Mouse (Mus musculus) hindbrain, embryonic 10.5 days (tissue): ENCODE measurements at regions not wholly inside any gene's neighbourhood (a gene's known extent, or its start where the extent isn't known, plus 50 kb on each side); places are given as distances from the start of the nearest gene placed in this dataset.

Source experiments
- DNase-seq: peaks from one replicate; pipeline ENCODE4 v3.0.0-alpha.2; 2017; ENCODE audit warnings: low spot score
- H3K27ac ChIP-seq: fragments of 300-500 bp; sonication (generic); 2 replicates; pipeline ENCODE4 v1.5.1; 2016; ENCODE audit warnings: mild to moderate bottlenecking, moderate library complexity
- H3K27me3 ChIP-seq: fragments of 300-500 bp; sonication (generic); 2 replicates; pipeline ENCODE4 v1.6.1; 2016; ENCODE audit warnings: mild to moderate bottlenecking; ENCODE audit not compliant: poor library complexity, insufficient read depth, severe bottlenecking
- H3K36me3 ChIP-seq: fragments of 300-500 bp; sonication (generic); 2 replicates; pipeline ENCODE4 v1.6.1; 2016; ENCODE audit warnings: mild to moderate bottlenecking, moderate library complexity
- H3K4me1 ChIP-seq: fragments of 300-500 bp; sonication (generic); replicated peaks from 2 replicates; pipeline ENCODE4 v1.6.1; 2016; ENCODE audit warnings: mild to moderate bottlenecking
- H3K4me3 ChIP-seq: fragments of 300-500 bp; sonication (generic); 2 replicates; pipeline ENCODE4 v1.5.1; 2016; ENCODE audit warnings: mild to moderate bottlenecking, moderate library complexity
- H3K9me3 ChIP-seq: fragments of 300-500 bp; sonication (generic); 2 replicates; pipeline ENCODE4 v1.6.1; 2016; ENCODE audit warnings: mild to moderate bottlenecking, moderate library complexity
- WGBS: fragments of 180-500 bp; shearing (Covaris S2); methylation state at CpG from one replicate; pipeline ENCODE4 v1.1.7; 2016; 5-methylcytosine and 5-hydroxymethylcytosine counted together

GRCm38 (mm10) chr1:39047316-39047715 is 61.9 kb downstream of the Pdcl3 start:
- 93% methylated on average over 6 of the region's 6 CpGs for WGBS

GRCm38 (mm10) chr1:39057304-39057703 is 71.9 kb downstream of the Pdcl3 start:
- Histone ChIP-seq H3K36me3 (no peaks in the 10 kb centered on the region), H3K27me3 (no peaks in the 10 kb centered on the region), H3K4me1 (no peaks in the 10 kb centered on the region), H3K4me3 (no peak overlapping the region), H3K9me3 (no peaks in the 10 kb centered on the region), H3K27ac (no peak overlapping the region)
- WGBS, result 72% methylated on average over 6 of the region's 6 CpGs
- DNase-seq, result no peak

More at GRCm38 (mm10) chr1:39047316-39047715, 61.9 kb downstream of the Pdcl3 start:
- DNase-seq, result no peak
- Histone ChIP-seq H3K4me3 (no peak overlapping the region), H3K36me3 (no peaks in the 10 kb centered on the region), H3K9me3 (peaks cover 14% of the 10 kb centered on the region), H3K4me1 (peaks cover 12% of the 10 kb centered on the region), H3K27ac (no peak overlapping the region), H3K27me3 (no peaks in the 10 kb centered on the region)

- no peaks in the 10 kb centered on the region for H3K4me1 ChIP-seq
- no peaks in the 10 kb centered on the region for H3K36me3 ChIP-seq
- no peak overlapping the region for H3K4me3 ChIP-seq
- no peak overlapping the region for H3K27ac ChIP-seq
- no peaks in the 10 kb centered on the region for H3K9me3 ChIP-seq
- DNase-seq, result no peak
- H3K27me3 ChIP-seq, result no peaks in the 10 kb centered on the region
- WGBS, result 92% methylated on average over 6 of the region's 6 CpGs
These were observed 77.1 kb downstream of the Pdcl3 start for GRCm38 (mm10) chr1:39062509-39062908.

DNA sequence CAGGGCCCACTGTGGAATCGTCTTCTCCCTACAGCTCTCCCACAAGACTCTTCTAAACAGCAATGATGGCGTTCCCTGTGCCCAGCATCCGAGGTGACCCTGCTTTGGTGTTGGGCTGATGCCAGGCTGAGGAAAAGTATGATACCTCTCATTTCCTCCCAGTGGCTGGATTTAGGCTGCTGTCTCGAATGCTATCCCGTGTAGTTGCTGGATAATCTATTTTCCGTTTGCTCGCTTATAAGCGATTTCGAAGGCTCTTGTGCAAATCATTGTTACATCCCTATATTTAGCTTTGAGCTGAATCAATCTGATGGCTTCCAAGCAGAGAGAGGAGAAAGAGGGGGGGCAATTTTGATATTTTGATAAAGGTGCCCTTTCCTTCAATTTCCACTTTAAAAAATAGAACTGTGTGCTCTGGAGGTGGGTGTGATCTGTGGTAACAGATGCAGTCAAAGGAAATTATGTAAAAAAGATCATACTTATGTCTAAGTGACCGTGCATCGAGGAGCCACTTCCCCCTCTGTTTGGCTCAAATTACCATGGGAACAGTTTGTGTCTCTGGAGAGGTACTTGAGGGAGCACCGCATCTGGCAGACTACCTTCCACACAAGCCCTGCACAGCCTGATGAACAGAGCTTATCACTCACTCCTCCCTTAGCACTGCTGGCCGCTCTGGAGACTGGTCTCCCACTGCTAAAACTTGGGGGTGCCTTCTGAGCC is 78.4 kb downstream of the Pdcl3 start:
- no peak for DNase-seq

GRCm38 (mm10) chr1:39064781-39065180 is 79.4 kb downstream of the Pdcl3 start:
- Histone ChIP-seq H3K4me3 (no peak overlapping the region), H3K36me3 (no peaks in the 10 kb centered on the region), H3K4me1 (peaks cover 5% of the 10 kb centered on the region; the same call in 1 of the 2 replicates), H3K9me3 (no peaks in the 10 kb centered on the region), H3K27me3 (no peaks in the 10 kb centered on the region), H3K27ac (no peak overlapping the region)
- no peak for DNase-seq
- WGBS, result 85% methylated on average over 3 of the region's 3 CpGs

More for the DNA sequence above, 78.4 kb downstream of the Pdcl3 start:
- Histone ChIP-seq H3K27ac (no peak overlapping the region), H3K36me3 (no peaks in the 10 kb centered on the region), H3K4me3 (no peak overlapping the region), H3K27me3 (no peaks in the 10 kb centered on the region), H3K9me3 (no peaks in the 10 kb centered on the region), H3K4me1 (no peaks in the 10 kb centered on the region)
- 81% methylated on average over 13 of the region's 13 CpGs for WGBS

DNA sequence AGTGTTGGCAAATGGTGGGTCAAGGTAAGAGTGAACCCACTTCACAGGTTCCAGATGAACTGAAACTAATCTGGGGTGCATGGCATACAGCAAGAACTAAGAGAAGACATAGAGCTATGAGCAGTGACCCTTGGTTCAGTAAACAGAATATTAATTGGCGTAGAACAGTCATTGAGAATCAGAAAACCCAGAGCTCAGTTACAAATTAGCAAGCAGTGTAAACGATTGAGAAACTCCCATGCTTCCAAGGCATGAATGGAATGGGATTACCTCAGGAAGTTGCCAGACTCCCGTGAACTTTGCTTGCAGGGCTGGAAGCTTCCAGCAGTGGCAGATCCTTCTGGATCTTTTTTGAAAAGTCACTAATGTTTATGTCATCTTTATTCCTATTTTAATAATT is 82.5 kb downstream of the Pdcl3 start:
- Histone ChIP-seq H3K36me3 (no peaks in the 10 kb centered on the region), H3K27me3 (no peaks in the 10 kb centered on the region), H3K9me3 (no peaks in the 10 kb centered on the region), H3K4me3 (no peak overlapping the region), H3K4me1 (peaks cover 5% of the 10 kb centered on the region; the same call in 1 of the 2 replicates), H3K27ac (no peak overlapping the region)
- 74% methylated on average over 3 of the region's 3 CpGs for WGBS
- no peak for DNase-seq

DNA sequence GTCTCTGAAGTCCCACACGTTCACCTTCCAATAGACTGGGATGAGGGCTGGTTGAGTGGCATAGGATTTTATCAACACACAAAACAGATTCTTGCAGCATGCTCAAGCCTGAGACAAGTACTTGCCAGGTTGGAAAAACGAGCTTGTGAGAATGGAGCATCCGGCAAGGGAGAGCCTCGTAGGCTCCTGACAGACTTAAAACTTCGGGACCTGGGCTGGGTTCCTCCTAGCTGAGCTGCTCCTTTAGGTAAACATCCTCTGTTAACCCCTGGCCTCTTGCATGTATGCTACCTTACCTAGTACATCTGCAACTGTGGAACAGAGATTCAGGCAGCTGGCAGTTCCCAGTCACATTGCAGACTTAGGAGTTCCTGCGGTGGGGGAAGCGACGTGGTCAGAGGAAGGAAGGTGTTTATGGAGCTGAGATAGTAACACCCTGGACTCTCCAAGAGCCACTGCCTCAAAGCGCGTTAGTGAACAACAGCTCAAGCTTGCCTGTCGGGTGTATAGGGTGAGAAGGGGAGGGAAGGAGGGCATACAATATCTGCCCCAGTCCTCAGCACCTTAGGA is 83.8 kb downstream of the Pdcl3 start:
- WGBS, result 73% methylated on average over 11 of the region's 11 CpGs
- Histone ChIP-seq H3K4me3 (no peak overlapping the region), H3K9me3 (no peaks in the 10 kb centered on the region), H3K36me3 (no peaks in the 10 kb centered on the region), H3K27me3 (no peaks in the 10 kb centered on the region), H3K27ac (no peak overlapping the region), H3K4me1 (peaks cover 5% of the 10 kb centered on the region; the same call in 1 of the 2 replicates)
- DNase-seq, result no peak

DNA sequence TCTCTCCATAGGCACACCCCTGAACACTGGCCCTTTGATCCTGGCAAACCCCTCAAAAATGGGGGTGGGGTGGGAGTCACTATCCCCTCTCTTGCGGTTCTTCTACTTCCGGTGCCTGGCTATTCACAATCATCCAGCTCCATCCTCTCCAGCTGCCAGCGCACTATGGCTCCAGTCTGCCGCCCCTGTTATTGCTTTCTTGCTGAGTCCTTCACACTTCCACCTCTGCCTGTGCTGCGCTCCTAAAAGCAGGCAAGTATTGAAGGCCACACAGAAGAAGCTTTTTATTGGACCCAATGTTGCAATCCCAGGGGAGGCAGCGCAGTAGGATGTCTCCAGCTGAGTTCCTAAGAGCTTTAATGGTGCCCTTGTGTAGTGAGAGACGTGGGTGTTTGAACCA is 84.3 kb downstream of the Pdcl3 start:
- no peaks in the 10 kb centered on the region for H3K27me3 ChIP-seq
- DNase-seq, result no peak
- H3K9me3 ChIP-seq, result no peaks in the 10 kb centered on the region
- H3K4me1 ChIP-seq, result peaks cover 5% of the 10 kb centered on the region; the same call in 1 of the 2 replicates
- H3K36me3 ChIP-seq, result no peaks in the 10 kb centered on the region
- H3K4me3 ChIP-seq, result no peak overlapping the region
- H3K27ac ChIP-seq, result no peak overlapping the region
- 73% methylated on average over 7 of the region's 7 CpGs for WGBS

DNA sequence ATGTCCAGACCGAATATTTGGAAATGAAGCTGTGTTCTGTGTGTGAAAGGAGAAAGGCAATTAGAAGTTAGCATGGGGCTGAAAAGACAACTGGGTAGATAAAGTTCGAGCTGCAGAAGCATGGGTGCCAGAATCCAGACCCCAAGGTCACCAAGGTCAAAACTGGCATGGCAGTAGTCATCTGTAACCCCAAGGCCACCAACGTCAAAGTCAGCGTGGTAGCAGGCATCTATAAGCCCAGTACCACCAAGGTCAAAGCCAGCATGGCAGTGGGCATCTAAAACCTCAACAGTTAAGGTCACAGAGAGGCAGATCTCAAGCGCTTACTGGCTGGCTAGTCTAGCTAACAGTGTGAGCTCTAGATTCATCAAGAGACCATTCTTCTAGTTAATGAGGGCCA is 90.6 kb downstream of the Pdcl3 start:
- H3K36me3 ChIP-seq, result no peaks in the 10 kb centered on the region
- 85% methylated on average over 5 of the region's 5 CpGs for WGBS
- no peak overlapping the region for H3K27ac ChIP-seq
- H3K9me3 ChIP-seq, result peaks cover 2% of the 10 kb centered on the region; the same call in 1 of the 2 replicates
- H3K4me1 ChIP-seq, result no peaks in the 10 kb centered on the region
- H3K27me3 ChIP-seq, result no peaks in the 10 kb centered on the region
- DNase-seq, result no peak
- H3K4me3 ChIP-seq, result no peak overlapping the region

- Histone ChIP-seq H3K27me3 (no peaks in the 10 kb centered on the region), H3K27ac (no peak overlapping the region), H3K9me3 (peaks cover 2% of the 10 kb centered on the region; the same call in 1 of the 2 replicates), H3K4me3 (no peak overlapping the region), H3K36me3 (no peaks in the 10 kb centered on the region), H3K4me1 (no peaks in the 10 kb centered on the region)
- DNase-seq, result no peak
- 89% methylated on average over 4 of the region's 4 CpGs for WGBS
These were observed 93.3 kb downstream of the Pdcl3 start for GRCm38 (mm10) chr1:39078584-39079315.

- no peak overlapping the region for H3K27ac ChIP-seq
- no peaks in the 10 kb centered on the region for H3K27me3 ChIP-seq
- no peaks in the 10 kb centered on the region for H3K36me3 ChIP-seq
- WGBS, result 90% methylated on average over 7 of the region's 7 CpGs
- H3K9me3 ChIP-seq, result peaks cover 2% of the 10 kb centered on the region; the same call in 1 of the 2 replicates
- DNase-seq, result no peak
- no peak overlapping the region for H3K4me3 ChIP-seq
- no peaks in the 10 kb centered on the region for H3K4me1 ChIP-seq
These were observed 98.8 kb downstream of the Pdcl3 start for GRCm38 (mm10) chr1:39083911-39084826.

DNA sequence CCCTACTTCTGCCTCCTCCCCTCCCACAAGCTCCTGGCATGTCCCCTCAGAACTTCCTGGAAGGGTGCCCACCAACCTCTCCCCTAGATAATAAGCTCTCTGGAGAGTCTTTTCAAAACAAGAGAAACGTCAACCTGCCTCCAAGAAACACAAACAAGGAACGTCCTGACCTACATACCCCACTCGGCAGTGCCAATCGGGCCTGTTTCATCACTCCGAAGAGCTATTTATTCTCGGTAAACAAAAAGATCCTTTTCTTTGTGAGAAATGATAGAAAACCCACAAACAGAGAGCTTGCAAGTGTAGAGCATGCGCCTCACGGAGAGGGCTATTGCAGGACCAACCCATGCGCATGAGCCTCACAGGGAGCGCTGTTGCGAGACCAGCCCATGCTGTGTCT is 100.9 kb downstream of the Pdcl3 start:
- DNase-seq, result no peak
- H3K27me3 ChIP-seq, result no peaks in the 10 kb centered on the region
- no peak overlapping the region for H3K4me3 ChIP-seq
- no peaks in the 10 kb centered on the region for H3K36me3 ChIP-seq
- H3K4me1 ChIP-seq, result no peaks in the 10 kb centered on the region
- 82% methylated on average over 11 of the region's 11 CpGs for WGBS
- H3K27ac ChIP-seq, result no peak overlapping the region
- H3K9me3 ChIP-seq, result no peaks in the 10 kb centered on the region
